Mouse (Mus musculus): ENCODE data around the gene Lrp2. TPM values are rescaled to one million over a fixed set of nuclear protein-coding genes. Genes with fewer than 3 reads are reported as not detected.

Gene Lrp2
- total and polyA plus RNA-seq, 3 experiments, result 0.01 TPM; not detected in 2

DNA sequence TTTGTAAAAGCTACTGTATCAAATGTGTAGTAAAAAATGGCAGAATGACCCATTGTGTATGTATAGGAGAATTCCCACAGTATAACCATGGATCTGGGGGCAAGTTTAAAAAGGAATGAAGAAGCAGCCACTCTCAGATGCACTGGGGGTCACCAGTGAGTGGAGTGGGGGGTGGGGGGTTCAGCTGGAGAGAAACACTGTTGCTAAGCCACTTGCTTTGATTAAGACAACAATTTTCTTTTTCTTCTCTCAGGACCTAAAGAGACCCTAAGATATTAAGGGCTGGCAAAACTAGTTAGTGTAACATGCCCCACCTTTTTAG lies 12.2 kb downstream of the Lrp2 start:
- no peaks in the 10 kb centered on the region for H3K27me3 ChIP-seq (ENCODE audit: control insufficient read depth in 1 of 2, insufficient read depth in 2 of 2, low read length in 2 of 2)
- no peaks in the 10 kb centered on the region for H3K36me3 ChIP-seq (ENCODE audit: control insufficient read depth in 1 of 2, insufficient read depth in 2 of 2, low read length in 2 of 2)
- TF ChIP-seq CHD1 (IDR thresholded peaks at IDR 0.05; ENCODE audit: low read depth, low read length), result no peak
- TF ChIP-seq UBTF (IDR thresholded peaks at IDR 0.05; ENCODE audit: borderline replicate concordance, insufficient read depth, low read depth, low read length), result no peak
- TF ChIP-seq ZC3H11A (IDR thresholded peaks at IDR 0.05; ENCODE audit: low read depth, low read length), result no peak
- no peak for TF ChIP-seq MYB (IDR thresholded peaks at IDR 0.05; ENCODE audit: low read depth, low read length)
- TF ChIP-seq MAX (IDR thresholded peaks at IDR 0.05; ENCODE audit: low read length), result no peak
- TF ChIP-seq MAZ (IDR thresholded peaks at IDR 0.05; ENCODE audit: low read depth, low read length), result no peak
- no peak for TF ChIP-seq GABPA (IDR thresholded peaks at IDR 0.05; ENCODE audit: low read depth, low read length)
- no peak for TF ChIP-seq NELFE (IDR thresholded peaks at IDR 0.05; ENCODE audit: low read depth, low read length)
- no peak for TF ChIP-seq EP300 (IDR thresholded peaks at IDR 0.05; ENCODE audit: low read depth in 1 of 2, low read length in 2 of 2)
- no peak for TF ChIP-seq JUND (IDR thresholded peaks at IDR 0.05; ENCODE audit: low read depth, low read length)
- no peak for TF ChIP-seq ZNF384 (IDR thresholded peaks at IDR 0.05; ENCODE audit: low read depth, low read length)
- TF ChIP-seq USF2 (IDR thresholded peaks at IDR 0.05; ENCODE audit: borderline replicate concordance in 1 of 2, insufficient read depth in 1 of 2, low read depth in 1 of 2, low read length in 2 of 2), result no peak
- TF ChIP-seq POLR2AphosphoS5 (IDR thresholded peaks at IDR 0.05; ENCODE audit: borderline replicate concordance, low read depth, low read length), result no peak
- TF ChIP-seq GATA1 (IDR thresholded peaks at IDR 0.05; ENCODE audit: low read depth, low read length), result no peak
- TF ChIP-seq POLR2A (IDR thresholded peaks at IDR 0.05; ENCODE audit: control insufficient read depth in 1 of 2, insufficient read depth in 1 of 2, low read depth in 1 of 2, low read length in 2 of 2, poor library complexity in 1 of 2), result no peak
- TF ChIP-seq MAFK (IDR thresholded peaks at IDR 0.05; ENCODE audit: borderline replicate concordance, low read depth, low read length), result no peak
- no peak for TF ChIP-seq SMC3 (IDR thresholded peaks at IDR 0.05; ENCODE audit: low read depth, low read length)
- TF ChIP-seq MXI1 (IDR thresholded peaks at IDR 0.05; ENCODE audit: low read depth, low read length), result no peak
- no peak for TF ChIP-seq TCF12 (IDR thresholded peaks at IDR 0.05; ENCODE audit: low read depth, low read length)
- H3K9ac ChIP-seq (ENCODE audit: control insufficient read depth, low read depth, low read length, poor library complexity, severe bottlenecking), result no peak overlapping the region
- H3K4me1 ChIP-seq (ENCODE audit: control insufficient read depth in 1 of 2, insufficient read depth in 2 of 2, low read length in 2 of 2), result no peaks in the 10 kb centered on the region
- no peak overlapping the region for H3K4me3 ChIP-seq (ENCODE audit: control insufficient read depth in 1 of 2, insufficient read depth in 1 of 2, low read depth in 2 of 2, low read length in 2 of 2)
- H3K79me2 ChIP-seq (ENCODE audit: control insufficient read depth, insufficient read depth, low read length, poor library complexity), result no peaks in the 10 kb centered on the region
- no peak overlapping the region for H3K27ac ChIP-seq (ENCODE audit: control insufficient read depth, low read depth, low read length)
- no peak for DNase-seq (ENCODE audit: low read depth, low spot score)
- no peaks in the 10 kb centered on the region for H3K9me3 ChIP-seq (replicated peaks; ENCODE audit: insufficient read depth, low read length)

DNA sequence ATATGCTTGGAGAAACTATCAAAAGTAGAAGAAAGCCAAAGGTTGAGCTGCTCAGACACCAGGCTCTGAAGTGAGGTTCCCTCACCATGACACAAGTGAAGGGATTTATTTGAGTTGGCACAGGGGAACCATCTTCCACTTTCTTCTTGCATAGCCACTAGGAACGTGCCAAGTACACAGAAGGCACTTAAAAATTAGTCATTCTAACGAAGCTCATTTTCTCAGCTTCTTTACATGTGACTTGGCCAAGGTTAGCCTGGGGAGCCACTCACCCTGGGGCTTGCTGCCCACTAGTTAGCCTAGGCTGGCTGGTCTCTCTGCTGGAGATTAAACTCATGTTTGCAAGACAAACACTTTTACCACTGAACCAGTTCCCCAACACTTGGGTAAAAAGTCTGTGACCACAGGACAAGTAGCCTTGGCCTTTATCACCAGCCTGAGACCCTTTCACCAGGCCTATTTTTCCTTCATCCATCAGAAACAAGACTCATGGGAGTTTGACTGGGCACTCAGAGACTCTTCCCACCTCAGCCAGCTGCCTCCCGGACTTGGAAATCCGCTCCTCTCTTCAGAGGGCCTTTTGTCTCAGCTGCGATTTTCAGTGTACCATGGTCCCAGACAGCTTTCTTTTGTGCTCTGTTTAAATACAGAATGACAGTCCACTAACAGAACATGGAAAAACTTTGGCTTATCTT lies 12.7 kb downstream of the Lrp2 start:
- H3K4me1 ChIP-seq (ENCODE audit: control insufficient read depth in 1 of 2, insufficient read depth in 2 of 2, low read length in 2 of 2), result no peaks in the 10 kb centered on the region
- H3K36me3 ChIP-seq (ENCODE audit: control insufficient read depth in 1 of 2, insufficient read depth in 2 of 2, low read length in 2 of 2), result no peaks in the 10 kb centered on the region
- no peaks in the 10 kb centered on the region for H3K27me3 ChIP-seq (ENCODE audit: control insufficient read depth in 1 of 2, insufficient read depth in 2 of 2, low read length in 2 of 2)
- H3K27ac ChIP-seq (ENCODE audit: control insufficient read depth, low read depth, low read length), result no peak overlapping the region
- no peaks in the 10 kb centered on the region for H3K9me3 ChIP-seq (replicated peaks; ENCODE audit: insufficient read depth, low read length)
- DNase-seq (ENCODE audit: low read depth, low spot score), result no peak
- H3K4me3 ChIP-seq (ENCODE audit: control insufficient read depth in 1 of 2, insufficient read depth in 1 of 2, low read depth in 2 of 2, low read length in 2 of 2), result no peak overlapping the region
- no peak overlapping the region for H3K9ac ChIP-seq (ENCODE audit: control insufficient read depth, low read depth, low read length, poor library complexity, severe bottlenecking)
- no peaks in the 10 kb centered on the region for H3K79me2 ChIP-seq (ENCODE audit: control insufficient read depth, insufficient read depth, low read length, poor library complexity)
- TF ChIP-seq TCF12 (IDR thresholded peaks at IDR 0.05; ENCODE audit: low read depth, low read length) (no peak), POLR2AphosphoS5 (IDR thresholded peaks at IDR 0.05; ENCODE audit: borderline replicate concordance, low read depth, low read length) (no peak), USF1 (IDR thresholded peaks at IDR 0.05; ENCODE audit: low read depth, low read length) (no peak), MXI1 (IDR thresholded peaks at IDR 0.05; ENCODE audit: low read depth, low read length) (no peak), POLR2A (IDR thresholded peaks at IDR 0.05; ENCODE audit: control insufficient read depth in 1 of 2, insufficient read depth in 1 of 2, low read depth in 1 of 2, low read length in 2 of 2, poor library complexity in 1 of 2) (no peak), CHD1 (IDR thresholded peaks at IDR 0.05; ENCODE audit: low read depth, low read length) (no peak), SMC3 (IDR thresholded peaks at IDR 0.05; ENCODE audit: low read depth, low read length) (no peak), TAL1 (IDR thresholded peaks at IDR 0.05; ENCODE audit: low read length) (no peak), BHLHE40 (IDR thresholded peaks at IDR 0.05; ENCODE audit: borderline replicate concordance, low read depth, low read length) (no peak), MAX (IDR thresholded peaks at IDR 0.05; ENCODE audit: low read length) (no peak), HCFC1 (IDR thresholded peaks at IDR 0.05; ENCODE audit: low read depth, low read length) (no peak), GABPA (IDR thresholded peaks at IDR 0.05; ENCODE audit: low read depth, low read length) (no peak), ZNF384 (IDR thresholded peaks at IDR 0.05; ENCODE audit: low read depth, low read length) (no peak), E2F4 (IDR thresholded peaks at IDR 0.05; ENCODE audit: borderline replicate concordance, low read depth, low read length) (no peak), SIN3A (IDR thresholded peaks at IDR 0.05; ENCODE audit: low read length) (no peak)

All from MEL (cell line).